Mouse (Mus musculus): ENCODE measurements around the gene Cst12. TPM values are rescaled to one million over a fixed set of nuclear protein-coding genes. Genes with fewer than 3 reads are reported as not detected.
"Not testable (repeated sequence)": the region's sequence is repeated elsewhere in the genome, so short reads cannot be mapped to it uniquely, and the experiment has no call there.

Cst12 gene
- polyA plus RNA-seq (2012; rRNA removed): 188 and 311 TPM in 2 replicates

GRCm38 (mm10) chr2:148789142-148789541 is at the start of gene Cst12:
Gene Cst12 (plus strand): TSS chr2:148789361.
- no peak for DNase-seq (ENCODE audit: low read depth)

DNA sequence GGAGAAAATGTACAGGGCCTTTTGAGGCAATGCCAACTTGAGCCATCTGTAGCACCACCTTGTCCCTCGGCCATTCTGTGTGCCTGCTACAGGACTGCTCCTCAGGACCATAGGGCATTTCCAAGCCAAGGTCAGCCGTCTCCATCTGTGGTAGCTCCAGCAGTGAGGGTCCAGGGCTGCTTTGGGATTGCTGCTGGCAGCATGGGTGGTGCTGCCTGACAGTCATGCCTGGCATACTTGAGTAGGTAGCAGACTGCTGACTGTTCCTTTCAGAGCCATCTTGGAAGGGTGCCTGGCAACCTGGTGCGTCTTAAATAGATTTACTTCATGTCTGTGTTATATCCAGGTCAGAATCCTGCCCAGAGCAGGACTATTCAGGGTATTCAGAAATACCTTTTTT is 46.2 kb upstream of the Cst12 start:
- DNase-seq (ENCODE audit: low read depth): no peak

- no peak for DNase-seq (ENCODE audit: low read depth)
Observed at GRCm38 (mm10) chr2:148743846-148744407, 45.2 kb upstream of the Cst12 start.

DNA sequence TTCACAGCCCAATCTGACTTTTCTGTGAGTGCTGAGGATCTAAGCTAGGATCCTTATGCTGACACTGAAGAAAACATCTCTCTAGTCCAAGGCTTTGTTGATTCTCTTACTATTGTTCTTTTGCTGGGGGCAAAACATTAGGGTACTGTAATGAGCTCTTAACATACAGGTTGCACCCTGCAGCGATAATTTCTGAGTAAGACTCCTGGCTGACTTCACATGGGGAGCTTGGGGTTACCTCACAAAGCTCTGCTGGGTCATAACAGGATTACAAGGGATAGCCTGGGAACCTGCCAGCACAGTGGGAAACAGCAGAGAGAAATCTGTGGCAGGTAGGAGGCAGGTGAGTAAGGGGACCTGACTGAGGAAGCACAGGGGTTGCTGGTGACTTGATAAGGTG is 39.1 kb upstream of the Cst12 start, which contains the start of gene Cstl1:
TSS of gene Cstl1 (plus strand) at position 301 of the 400 bp plus-strand sequence.
- no peak for DNase-seq (ENCODE audit: low read depth)

GRCm38 (mm10) chr2:148751893-148752813 is 37.0 kb upstream of the Cst12 start:
- DNase-seq (ENCODE audit: low read depth): no peak

DNA sequence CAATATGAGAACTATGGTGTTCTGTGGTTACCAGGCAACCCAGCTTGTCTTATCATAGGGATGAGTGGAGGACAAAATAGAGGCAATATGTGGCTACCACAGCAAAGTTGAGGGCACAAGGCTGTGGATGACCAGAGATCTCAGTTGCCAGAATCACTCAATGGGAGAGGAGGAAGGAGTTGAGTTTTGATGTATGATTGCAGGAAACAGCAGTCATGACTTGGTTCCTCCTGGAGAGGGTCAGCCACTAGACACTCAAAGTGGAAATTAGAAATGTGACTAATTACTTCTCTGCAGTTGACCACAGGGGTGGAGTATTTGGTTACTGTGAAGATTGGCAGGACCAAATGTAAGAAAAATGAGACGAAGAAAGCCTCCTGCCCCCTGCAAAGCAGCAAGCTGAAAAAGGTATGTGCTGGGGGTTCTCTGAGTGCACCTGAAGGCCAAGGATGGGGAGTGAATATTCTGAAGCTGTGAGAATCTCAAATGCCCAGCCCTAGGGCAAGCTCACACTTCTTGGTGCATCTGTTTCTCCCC is 34.8 kb upstream of the Cst12 start:
- DNase-seq (ENCODE audit: low read depth): no peak

GRCm38 (mm10) chr2:148763648-148764388 is 25.3 kb upstream of the Cst12 start:
- DNase-seq (ENCODE audit: low read depth): no peak

GRCm38 (mm10) chr2:148771397-148771796 is 17.8 kb upstream of the Cst12 start, which contains the start of gene Cst11:
Gene Cst11 (minus strand): TSS chr2:148771497.
- not testable (repeated sequence) for DNase-seq (ENCODE audit: low read depth)

DNA sequence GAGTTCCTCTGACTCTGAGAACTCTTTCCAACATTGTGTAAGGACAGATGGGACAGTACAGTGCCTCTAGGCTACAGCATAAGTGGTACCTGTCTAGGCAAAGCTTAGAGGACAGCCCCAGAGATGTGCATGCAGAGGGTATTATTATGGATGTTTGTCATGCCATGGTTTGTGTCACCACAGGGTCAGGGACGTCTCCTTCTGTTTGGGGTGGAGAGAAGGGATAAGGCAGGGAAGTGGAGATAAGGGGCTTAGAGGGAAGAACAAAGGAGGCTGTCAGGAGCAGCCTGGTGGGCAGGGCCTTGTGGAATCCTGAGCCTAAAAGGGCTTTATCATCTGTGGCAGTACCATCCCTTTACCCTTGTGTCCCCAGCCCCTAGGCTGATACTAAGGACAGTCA is 7.5 kb upstream of the Cst12 start, which contains the start of gene 8030411F24Rik:
TSS of gene 8030411F24Rik (plus strand) at position 301 of the 400 bp plus-strand sequence.
- no peak for DNase-seq (ENCODE audit: low read depth)

- DNase-seq (ENCODE audit: low read depth): no peak
Observed at GRCm38 (mm10) chr2:148798485-148798884, 9.3 kb downstream of the Cst12 start, which contains the start of gene Cst8. Gene Cst8 (plus strand): TSS chr2:148798785.

DNA sequence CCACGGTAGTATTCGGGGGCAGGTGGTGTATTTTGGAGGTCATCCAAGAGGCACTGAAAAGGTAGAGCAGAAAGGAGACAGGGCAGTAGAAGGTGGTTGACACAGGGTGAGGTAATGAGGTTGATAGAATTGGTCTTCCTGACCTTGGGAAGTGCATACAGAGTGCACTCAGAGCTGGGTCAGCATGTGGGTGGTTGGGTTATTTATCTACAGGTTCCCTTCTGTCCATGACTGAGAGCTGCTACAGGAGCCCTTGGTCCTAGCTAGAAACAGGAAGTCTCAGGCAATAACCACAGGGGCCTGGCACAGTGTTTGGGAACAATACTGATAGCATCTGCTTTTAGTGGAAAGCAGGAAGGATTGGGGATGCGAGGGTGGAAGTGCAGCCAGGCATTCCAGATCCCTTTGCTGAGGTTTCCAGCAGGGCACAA is 12.3 kb downstream of the Cst12 start:
- DNase-seq (ENCODE audit: low read depth): peak; percentile 2

- DNase-seq (ENCODE audit: low read depth): no peak
Observed at GRCm38 (mm10) chr2:148806696-148807095, 17.5 kb downstream of the Cst12 start.

- no peak for DNase-seq (ENCODE audit: low read depth)
Observed at GRCm38 (mm10) chr2:148819909-148820308, 30.7 kb downstream of the Cst12 start, which contains the start of gene Cst13. Gene Cst13 (plus strand): TSS chr2:148820081.

DNA sequence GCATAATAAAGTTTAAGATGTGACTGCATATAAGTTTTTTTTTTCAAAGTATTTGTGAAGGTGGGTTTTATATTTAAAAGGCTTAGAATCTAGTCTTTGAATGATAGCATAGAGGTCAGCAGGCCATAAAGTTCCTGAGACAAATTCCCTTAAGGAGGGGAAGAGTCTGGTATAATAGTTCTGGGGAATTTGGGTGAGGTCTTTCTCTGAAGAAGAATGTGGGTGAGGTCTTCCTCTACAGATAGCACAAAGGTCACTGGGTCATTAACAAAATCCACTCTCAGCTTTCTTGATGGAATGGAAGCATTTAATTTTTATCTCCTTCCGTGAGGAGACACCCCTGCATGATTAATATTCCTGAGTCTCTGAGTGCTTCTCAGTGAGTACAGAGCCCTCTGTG is 36.8 kb downstream of the Cst12 start:
- no peak for DNase-seq (ENCODE audit: low read depth)

- no peak for DNase-seq (ENCODE audit: low read depth)
Observed at GRCm38 (mm10) chr2:148834912-148835311, 45.8 kb downstream of the Cst12 start, which contains the start of gene Cst9. Gene Cst9 (plus strand): TSS chr2:148835147.

GRCm38 (mm10) chr2:148838075-148838777 is 49.1 kb downstream of the Cst12 start:
- DNase-seq (ENCODE audit: low read depth): no peak

DNA sequence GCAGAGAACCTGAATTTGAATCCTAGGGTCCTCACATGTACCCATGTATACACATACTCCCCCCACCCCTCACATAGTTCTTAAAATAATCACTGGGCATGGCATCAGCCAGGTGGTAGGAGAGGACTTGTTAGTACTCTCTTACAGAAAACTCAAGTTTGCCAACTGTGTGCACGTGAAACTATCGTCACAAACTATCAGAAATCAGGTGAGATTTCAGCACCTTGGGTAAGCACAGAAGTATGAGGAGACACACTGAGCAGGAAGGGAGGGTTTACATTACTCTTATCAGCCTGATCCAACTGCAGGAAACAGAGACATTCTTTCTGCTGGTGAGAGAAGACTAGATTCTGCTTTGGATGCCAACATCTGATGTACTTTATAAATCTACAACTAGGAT is 50.1 kb downstream of the Cst12 start:
- no peak for DNase-seq (ENCODE audit: low read depth)

All from gonadal fat pad, adult 2 months (tissue).